In the genomic region with DNA sequence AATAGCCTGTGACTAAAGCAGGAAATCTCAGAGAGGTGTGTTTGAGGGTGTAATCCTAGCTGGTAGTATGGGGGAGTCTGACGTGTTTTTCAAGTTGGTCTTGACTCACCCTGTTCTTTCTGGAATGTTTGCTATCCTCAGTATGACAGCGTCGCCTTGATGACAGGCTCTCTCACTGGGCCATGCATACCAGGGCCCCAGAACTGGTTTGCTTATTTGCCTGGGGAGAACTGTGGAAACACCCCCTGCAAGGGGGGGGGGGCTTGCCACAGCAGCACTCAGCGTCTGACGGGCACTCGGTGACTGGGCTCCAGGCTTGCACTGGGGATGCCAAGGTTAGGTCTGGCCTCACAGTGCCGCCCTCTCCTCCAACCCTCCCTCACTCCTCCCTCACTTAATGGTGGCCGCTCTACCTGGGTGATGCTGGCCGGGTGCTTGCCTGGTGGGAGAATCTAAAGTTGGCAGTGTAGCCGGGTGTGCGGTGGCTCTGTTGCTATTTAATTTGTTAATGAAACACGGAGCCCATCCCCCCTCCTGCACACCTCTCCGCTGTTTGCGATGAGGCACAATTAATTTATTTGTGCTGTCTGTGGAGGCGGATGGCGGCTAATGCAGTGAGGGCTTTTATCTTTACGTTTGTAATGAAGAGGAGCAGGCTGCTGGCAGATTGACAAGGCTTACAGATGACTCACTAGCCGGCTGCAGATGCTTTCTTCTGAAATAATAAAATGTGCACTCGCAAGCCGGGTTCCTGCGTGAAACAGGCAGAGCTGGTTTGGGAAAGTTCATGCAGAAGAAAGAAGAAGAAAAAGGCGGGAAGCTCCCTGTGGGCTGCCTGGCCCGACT, we compare ENCODE assay signal across 8 mouse cellular contexts. TPM values are rescaled to one million over a fixed set of nuclear protein-coding genes. Genes with fewer than 3 reads are reported as not detected.
A peak's percentile ranks its signal among the peaks of the same experiment; 100 is the strongest.
DNase-seq lines count a peak whose midpoint lies in the region; ATAC-seq and TF ChIP-seq lines count a peak whose summit lies in the region.

No protein-coding gene starts in this region.

- H3K27ac ChIP-seq in neural tube, embryonic 11.5 days (ENCODE audit: low read depth, low read length), result peak overlapping the region; percentile 58; the same call in 1 of the 2 replicates
- peak overlapping the region; percentile 48 for H3K27ac ChIP-seq in embryonic facial prominence, embryonic 10.5 days (replicated peaks)
- H3K27ac ChIP-seq in heart, embryonic 13.5 days (replicated peaks), result peak overlapping the region; percentile 88
- peak overlapping the region; percentile 75 for H3K27ac ChIP-seq in kidney, postnatal 0 days
- no peak overlapping the region for H3K27ac ChIP-seq in liver, embryonic 13.5 days

- H3K4me3 ChIP-seq in neural tube, embryonic 11.5 days (ENCODE audit: low read depth, low read length), result no peak overlapping the region
- peak overlapping the region; percentile 44 for H3K4me3 ChIP-seq in embryonic facial prominence, embryonic 10.5 days
- peak overlapping the region; percentile 37 for H3K4me3 ChIP-seq in heart, embryonic 13.5 days
- H3K4me3 ChIP-seq in kidney, postnatal 0 days (replicated peaks; ENCODE audit: low read depth, low read length), result no peak overlapping the region
- H3K4me3 ChIP-seq in liver, embryonic 13.5 days (replicated peaks), result no peak overlapping the region

- H3K27me3 ChIP-seq in neural tube, embryonic 11.5 days (ENCODE audit: control insufficient read depth, insufficient read depth, low read length), result no peaks in the 10 kb centered on the region
- no peaks in the 10 kb centered on the region for H3K27me3 ChIP-seq in embryonic facial prominence, embryonic 10.5 days (replicated peaks; ENCODE audit: low read depth, poor library complexity, severe bottlenecking)
- H3K27me3 ChIP-seq in heart, embryonic 13.5 days (replicated peaks), result no peaks in the 10 kb centered on the region
- H3K27me3 ChIP-seq in kidney, postnatal 0 days (ENCODE audit: insufficient read depth, low read length), result no peaks in the 10 kb centered on the region
- H3K27me3 ChIP-seq in liver, embryonic 13.5 days, result peaks cover 17% of the 10 kb centered on the region; the same call in 1 of the 2 replicates

- peaks cover 24% of the 10 kb centered on the region for H3K4me1 ChIP-seq in neural tube, embryonic 11.5 days (ENCODE audit: control insufficient read depth, insufficient read depth, low read length)
- peaks cover 73% of the 10 kb centered on the region for H3K4me1 ChIP-seq in embryonic facial prominence, embryonic 10.5 days
- peaks cover 98% of the 10 kb centered on the region for H3K4me1 ChIP-seq in heart, embryonic 13.5 days
- H3K4me1 ChIP-seq in kidney, postnatal 0 days (replicated peaks; ENCODE audit: insufficient read depth, low read length), result peaks cover 41% of the 10 kb centered on the region
- peaks cover 20% of the 10 kb centered on the region; the same call in 1 of the 2 replicates for H3K4me1 ChIP-seq in liver, embryonic 13.5 days (replicated peaks)

- peak; percentile 42; the same call in 1 of the 2 replicates for ATAC-seq in neural tube, embryonic 11.5 days (ENCODE audit: insufficient read depth, low FRiP score, low TSS enrichment)
- ATAC-seq in heart, embryonic 13.5 days (ENCODE audit: extremely low read depth, insufficient number of reproducible peaks, low FRiP score, low TSS enrichment), result peak; percentile 33; the same call in 1 of the 2 replicates
- peak; percentile 77 for ATAC-seq in kidney, postnatal 0 days (replicated peaks; ENCODE audit: low FRiP score, low read depth)
- ATAC-seq in liver, embryonic 13.5 days (ENCODE audit: low read depth), result no peak
- ATAC-seq in megakaryocyte progenitor cell, adult 5-6 weeks (replicated peaks; ENCODE audit: poor library complexity), result no peak

- H3K4me2 ChIP-seq in neural tube, embryonic 11.5 days (ENCODE audit: low read depth), result peak overlapping the region; percentile 25; the same call in 1 of the 2 replicates
- peak overlapping the region; percentile 66 for H3K4me2 ChIP-seq in heart, embryonic 13.5 days
- H3K4me2 ChIP-seq in kidney, postnatal 0 days (ENCODE audit: low read length), result peak overlapping the region; percentile 50
- peak overlapping the region; percentile 21; the same call in 1 of the 2 replicates for H3K4me2 ChIP-seq in liver, embryonic 13.5 days

- no peaks in the 10 kb centered on the region; the same call in 1 of the 2 replicates for H3K36me3 ChIP-seq in neural tube, embryonic 11.5 days (ENCODE audit: control insufficient read depth, insufficient read depth, low read length)
- no peaks in the 10 kb centered on the region for H3K36me3 ChIP-seq in embryonic facial prominence, embryonic 10.5 days (replicated peaks)
- H3K36me3 ChIP-seq in heart, embryonic 13.5 days, result no peaks in the 10 kb centered on the region
- H3K36me3 ChIP-seq in kidney, postnatal 0 days (ENCODE audit: insufficient read depth, low read length), result no peaks in the 10 kb centered on the region
- no peaks in the 10 kb centered on the region for H3K36me3 ChIP-seq in liver, embryonic 13.5 days

- WGBS in neural tube, embryonic 11.5 days, result 12% methylated on average over 23 of the region's 23 CpGs
- 22% methylated on average over 23 of the region's 23 CpGs for WGBS in embryonic facial prominence, embryonic 10.5 days
- 8% methylated on average over 23 of the region's 23 CpGs for WGBS in heart, embryonic 13.5 days
- WGBS in kidney, postnatal 0 days, result 6% methylated on average over 23 of the region's 23 CpGs
- 21% methylated on average over 23 of the region's 23 CpGs for WGBS in liver, embryonic 13.5 days (ENCODE audit: insufficient replicate concordance)

- 0 out of 2 replicates have a peak overlapping the region, but pooled peaks have one; percentile 5 for H3K9ac ChIP-seq in neural tube, embryonic 11.5 days (ENCODE audit: low read length)
- peak overlapping the region; percentile 71 for H3K9ac ChIP-seq in heart, embryonic 13.5 days
- peak overlapping the region; percentile 27; the same call in 1 of the 2 replicates for H3K9ac ChIP-seq in kidney, postnatal 0 days (ENCODE audit: low read depth, low read length)
- H3K9ac ChIP-seq in liver, embryonic 13.5 days, result no peak overlapping the region

- no peak for TF ChIP-seq CTCF in kidney, postnatal 0 days (IDR thresholded peaks at IDR 0.05; ENCODE audit: low read depth)

- no peak for DNase-seq in neural tube, embryonic 11.5 days (ENCODE audit: low spot score)
- DNase-seq in neural tube, embryonic 10.5 days (ENCODE audit: extremely low spot score, low spot score), result no peak
- DNase-seq in embryonic facial prominence, embryonic 10.5 days (ENCODE audit: low spot score), result peak; percentile 54
- DNase-seq in kidney, postnatal 0 days (ENCODE audit: low spot score), result peak; percentile 76
- no peak for DNase-seq in liver, embryonic 13.5 days
- DNase-seq in retina, adult 2 months (ENCODE audit: low read depth, low spot score), result peak; percentile 18

- H3K9me3 ChIP-seq in neural tube, embryonic 11.5 days (ENCODE audit: control insufficient read depth, low read length), result no peaks in the 10 kb centered on the region
- H3K9me3 ChIP-seq in embryonic facial prominence, embryonic 10.5 days, result no peaks in the 10 kb centered on the region
- H3K9me3 ChIP-seq in heart, embryonic 13.5 days, result no peaks in the 10 kb centered on the region
- H3K9me3 ChIP-seq in kidney, postnatal 0 days (replicated peaks; ENCODE audit: low read length), result no peaks in the 10 kb centered on the region
- H3K9me3 ChIP-seq in liver, embryonic 13.5 days (replicated peaks), result no peaks in the 10 kb centered on the region

RNA-seq across cellular contexts. Expression of gene Tead1, which starts 41.2 kb away (rescaled TPM):
- polyA plus RNA-seq in neural tube, embryonic 11.5 days (2014; fragmentation: Nextera tagmentation; extraction: Ambion mirVana), result 11.9 and 13.2 TPM in 2 replicates
- polyA plus RNA-seq in embryonic facial prominence, embryonic 10.5 days (2016; fragmentation: Nextera tagmentation; extraction: Ambion mirVana), result 20.2 and 23.5 TPM in 2 replicates
- 25.2 and 29.3 TPM in 2 replicates for polyA plus RNA-seq in heart, embryonic 13.5 days (2015; fragmentation: Nextera tagmentation; extraction: Ambion mirVana)
- polyA plus RNA-seq in kidney, postnatal 0 days (2015; fragmentation: Nextera tagmentation; extraction: Ambion mirVana), result 14.9 and 17.1 TPM in 2 replicates
- polyA plus RNA-seq in liver, embryonic 13.5 days (2015; fragmentation: Nextera tagmentation; extraction: Ambion mirVana), result 0.98 and 1.7 TPM in 2 replicates
- not detected in 2 replicates for total RNA-seq in megakaryocyte progenitor cell, adult 5-6 weeks (2015)
- not detected in 2 replicates for total RNA-seq in megakaryocyte progenitor cell, adult 5-6 weeks (2017)

Comparison
In these comparisons a context has a peak if more than half of its experiments do, and no peak if none do; other contexts are left out.
1. ATAC-seq: peak in neural tube, embryonic 11.5 days (single experiment), heart, embryonic 13.5 days (single experiment) and kidney, postnatal 0 days (single experiment); none in liver, embryonic 13.5 days (single experiment) and megakaryocyte progenitor cell, adult 5-6 weeks (single experiment).
2. DNase-seq: peak in embryonic facial prominence, embryonic 10.5 days (single experiment), kidney, postnatal 0 days (single experiment) and retina, adult 2 months (single experiment); none in neural tube, embryonic 11.5 days (single experiment), neural tube, embryonic 10.5 days (single experiment) and liver, embryonic 13.5 days (single experiment).
3. H3K4me3 ChIP-seq: peak in embryonic facial prominence, embryonic 10.5 days (single experiment) and heart, embryonic 13.5 days (single experiment); none in neural tube, embryonic 11.5 days (single experiment), kidney, postnatal 0 days (single experiment) and liver, embryonic 13.5 days (single experiment).
4. Peak in every context shown above with its lines, with median percentiles within 50 percentile points of each other: H3K4me2 ChIP-seq.